Mouse (Mus musculus) cerebellum, adult 2 months (tissue): Measurements from ENCODE around the gene Tfcp2l1.

ENCODE experiments used
- CTCF ChIP-seq: fragments of 200-500 bp; IDR thresholded peaks from 2 replicates; pipeline ENCODE4 v1.5.1; 2011; ENCODE audit warnings: low read depth, mild to moderate bottlenecking, control low read depth, low read length, moderate library complexity, borderline replicate concordance; ENCODE audit not compliant: insufficient read depth
- POLR2A ChIP-seq: fragments of 200-500 bp; IDR thresholded peaks from 2 replicates; pipeline ENCODE4 v1.6.1; 2011; ENCODE audit warnings: low read length, control low read depth, borderline replicate concordance; ENCODE audit not compliant: insufficient read depth

DNA sequence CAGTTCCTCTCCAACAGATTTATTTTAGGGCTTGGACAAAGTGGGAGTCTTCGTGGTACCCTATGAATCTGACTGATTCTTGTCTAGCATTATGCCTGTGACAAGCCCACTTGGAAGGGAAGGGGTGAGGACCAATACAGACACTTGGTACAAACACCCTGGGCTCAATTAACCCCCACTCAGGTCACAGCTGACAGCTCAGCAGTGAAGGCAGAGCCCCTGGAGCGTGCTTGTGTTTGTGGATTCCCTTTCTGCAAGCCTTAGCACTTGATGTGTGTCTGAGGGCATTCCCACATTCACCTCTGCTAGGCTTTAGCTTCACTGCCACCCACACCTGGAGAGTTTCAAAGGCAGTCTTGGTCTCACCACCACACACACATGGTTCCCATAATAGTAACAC lies 1.8 kb upstream of the Tfcp2l1 start:
- TF ChIP-seq CTCF (no peak), POLR2A (no peak)
